Mouse (Mus musculus) heart, adult 2 months (tissue): ENCODE measurements around the gene Dclk2. TPM values are rescaled to one million over a fixed set of nuclear protein-coding genes. Genes with fewer than 3 reads are reported as not detected.

ENCODE experiments used
- DNase-seq, 2 experiments: peaks; one replicate each; pipeline ENCODE4 v3.0.0; 2021
- H3K27ac ChIP-seq: fragments of 200-600 bp; 2 replicates; pipeline ENCODE4 v1.8.1; 2022
- H3K27me3 ChIP-seq: fragments of 200-500 bp; 2 replicates; pipeline ENCODE4 v1.6.1; 2012; ENCODE audit warnings: mild to moderate bottlenecking, low read length, inconsistent platforms, mixed read lengths; ENCODE audit not compliant: control insufficient read depth, insufficient read depth
- H3K36me3 ChIP-seq: fragments of 200-500 bp; 2 replicates; pipeline ENCODE4 v1.6.1; 2012; ENCODE audit warnings: low read length, inconsistent platforms; ENCODE audit not compliant: control insufficient read depth, insufficient read depth
- H3K4me1 ChIP-seq: fragments of 200-500 bp; 2 replicates; pipeline ENCODE4 v1.6.1; 2011; ENCODE audit warnings: low read length; ENCODE audit not compliant: control insufficient read depth, insufficient read depth
- H3K4me3 ChIP-seq: fragments of 200-600 bp; 2 replicates; pipeline ENCODE4 v1.8.1; 2022
- H3K79me2 ChIP-seq: fragments of 200-500 bp; replicated peaks from 2 replicates; pipeline ENCODE4 v1.6.1; 2012; ENCODE audit warnings: mild to moderate bottlenecking, inconsistent platforms, low read length, moderate library complexity, mixed read lengths; ENCODE audit not compliant: control insufficient read depth, insufficient read depth
- H3K9ac ChIP-seq: fragments of 200-500 bp; 2 replicates; pipeline ENCODE4 v1.6.1; 2012; ENCODE audit warnings: low read depth, mild to moderate bottlenecking, control low read depth, inconsistent platforms, low read length, mixed read lengths
- CTCF ChIP-seq: fragments of 200-600 bp; IDR thresholded peaks from 2 replicates; pipeline ENCODE4 v1.8.1; 2022; ENCODE audit warnings: antibody characterized with exemption, mild to moderate bottlenecking, moderate library complexity
- EP300 ChIP-seq: fragments of 200-500 bp; IDR thresholded peaks from 2 replicates; pipeline ENCODE4 v1.6.1; 2011; ENCODE audit warnings: low read depth, low read length, control low read depth; ENCODE audit not compliant: insufficient read depth
- POLR2A ChIP-seq: fragments of 200-500 bp; IDR thresholded peaks from 2 replicates; pipeline ENCODE4 v1.6.1; 2011; ENCODE audit warnings: mild to moderate bottlenecking, low read depth, low read length, control low read depth; ENCODE audit not compliant: insufficient read depth
- WGBS: fragments of 180-500 bp; shearing (Covaris S2); methylation state at CpG from one replicate; pipeline ENCODE4 v1.1.7; 2018; 5-methylcytosine and 5-hydroxymethylcytosine counted together
- intact Hi-C: fragments of 180-260 bp; cut with DNase I; formaldehyde crosslinking; loops from one replicate; pipeline ENCODE4 v1.15.1; 2025
- polyA plus RNA-seq: library from polyadenylated mRNA; depleted of rRNA; stranded (reverse); fragments of >200 nt; gene quantifications from 2 replicates; pipeline ENCODE4 v1.2.3, GENCODE M21; 2012
- total RNA-seq, 2 experiments: library from RNA; stranded (reverse); gene quantifications; 2 replicates each; pipeline ENCODE4 v1.2.3; 2021

Gene Dclk2
- total and polyA plus RNA-seq, 3 experiments, result 1.1 to 2.6 (median 1.5) TPM

DNA sequence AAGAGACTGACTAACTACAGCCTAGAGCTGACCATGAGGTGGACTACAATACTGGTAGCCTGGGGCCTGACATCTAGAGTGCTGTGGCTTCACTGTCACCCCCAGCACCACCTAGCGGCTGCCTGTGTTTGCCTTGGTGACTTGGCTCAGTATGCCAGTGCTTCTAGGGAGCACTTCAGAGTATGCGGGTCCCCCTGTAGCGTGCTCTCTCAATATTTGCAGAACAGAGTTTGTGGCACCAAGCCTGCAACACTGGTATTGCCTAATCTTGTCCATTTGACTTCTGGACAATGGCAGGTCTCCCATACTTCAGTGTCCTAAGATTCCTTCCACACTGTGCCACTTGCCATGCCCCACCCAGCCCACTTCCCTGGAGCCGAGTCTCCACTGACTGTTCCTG is 140.9 kb downstream of the Dclk2 start:
- no peak for DNase-seq
- intact Hi-C loops, result loop anchor here (5.0 to 10.0 kb wide), 2 partner anchors 38 to 235 kb away; partner anchors contain the start of gene Mab21l2
- no peak overlapping the region for H3K27ac ChIP-seq
- no peak overlapping the region for H3K4me3 ChIP-seq
- 79% methylated on average over 4 of the region's 4 CpGs for WGBS
- no peaks in the 10 kb centered on the region for H3K4me1 ChIP-seq
- no peaks in the 10 kb centered on the region for H3K27me3 ChIP-seq
- no peak overlapping the region for H3K9ac ChIP-seq
- no peaks in the 10 kb centered on the region for H3K79me2 ChIP-seq
- no peak for TF ChIP-seq POLR2A
- TF ChIP-seq CTCF, result peak; percentile 27
- no peak for TF ChIP-seq EP300
- no peaks in the 10 kb centered on the region for H3K36me3 ChIP-seq

DNA sequence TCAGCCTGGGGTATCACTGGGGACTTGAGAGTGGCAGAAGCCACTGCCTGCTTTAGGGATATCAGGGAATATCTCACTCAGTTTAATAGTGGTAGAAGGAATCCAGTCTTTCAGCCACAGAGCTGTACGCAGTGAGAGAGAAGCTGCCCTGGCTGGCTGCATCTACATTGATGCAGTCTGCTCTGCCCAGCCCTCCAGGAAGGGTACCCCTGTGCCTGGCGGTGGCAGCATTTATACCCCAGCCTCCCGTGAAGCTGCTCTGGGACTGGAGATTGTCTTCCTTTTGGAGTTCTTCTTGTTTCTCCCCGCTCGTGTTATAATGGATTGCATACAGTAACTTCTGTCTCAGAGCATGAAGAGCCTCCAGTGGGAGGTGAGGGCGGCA is 145.2 kb downstream of the Dclk2 start:
- no peaks in the 10 kb centered on the region for H3K36me3 ChIP-seq
- no peak overlapping the region for H3K27ac ChIP-seq
- H3K27me3 ChIP-seq, result no peaks in the 10 kb centered on the region
- H3K9ac ChIP-seq, result no peak overlapping the region
- no peaks in the 10 kb centered on the region for H3K79me2 ChIP-seq
- H3K4me1 ChIP-seq, result no peaks in the 10 kb centered on the region
- TF ChIP-seq CTCF (no peak), POLR2A (no peak), EP300 (no peak)
- H3K4me3 ChIP-seq, result no peak overlapping the region
- intact Hi-C loops, result loop anchor here (5.0 kb wide), 1 partner anchor 42 kb away; no protein-coding TSS in a partner anchor
- 83% methylated on average over 6 of the region's 6 CpGs for WGBS
- DNase-seq, result no peak

DNA sequence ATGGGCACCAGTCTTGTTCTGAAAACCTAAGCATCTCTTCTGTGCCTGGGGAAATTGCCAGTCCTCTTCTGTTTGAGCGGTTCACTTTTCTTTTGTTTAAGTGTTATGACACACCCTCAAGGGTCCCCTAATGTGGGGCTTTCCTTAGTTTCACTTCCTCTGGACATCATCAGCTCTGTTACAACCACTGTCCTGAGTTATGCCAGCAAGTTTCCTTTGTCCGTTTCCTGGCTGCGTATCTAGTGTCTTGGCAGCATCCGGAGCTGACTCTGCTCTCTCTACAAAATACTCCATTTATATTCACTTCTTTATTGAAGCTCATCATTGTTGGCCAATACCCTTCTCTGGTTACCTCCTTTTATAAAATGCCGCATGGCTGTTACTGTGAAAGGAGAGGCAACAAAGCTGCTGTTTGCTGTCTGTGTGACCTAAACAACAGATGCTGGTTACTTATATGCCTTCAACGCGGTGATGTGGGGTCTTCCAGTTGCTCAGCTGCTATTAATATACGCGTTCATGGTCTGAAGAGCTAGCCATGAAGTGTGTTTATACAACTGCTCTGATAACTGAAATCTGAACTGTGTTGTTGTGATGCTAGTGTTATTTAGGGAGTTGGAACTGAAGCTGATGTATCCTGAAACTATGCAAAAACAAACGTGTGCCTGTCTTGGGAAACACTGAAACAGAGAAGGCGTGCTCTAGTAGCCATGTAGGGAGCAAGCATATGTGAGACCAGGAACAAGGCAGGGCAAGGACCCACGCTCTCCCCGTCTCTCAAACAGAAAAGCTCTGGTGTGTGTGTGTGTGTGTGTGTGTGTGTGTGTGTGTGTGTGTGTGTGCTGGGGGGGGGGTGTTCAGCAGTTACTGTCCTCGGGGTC is 145.8 kb downstream of the Dclk2 start:
- intact Hi-C loops, result loop anchor here (5.0 kb wide), 1 partner anchor 42 kb away; no protein-coding TSS in a partner anchor
- H3K27me3 ChIP-seq, result no peaks in the 10 kb centered on the region
- no peaks in the 10 kb centered on the region for H3K4me1 ChIP-seq
- no peak overlapping the region for H3K27ac ChIP-seq
- no peaks in the 10 kb centered on the region for H3K36me3 ChIP-seq
- no peak for DNase-seq
- WGBS, result 33% methylated on average over 14 of the region's 14 CpGs
- H3K4me3 ChIP-seq, result no peak overlapping the region
- H3K79me2 ChIP-seq, result no peaks in the 10 kb centered on the region
- H3K9ac ChIP-seq, result no peak overlapping the region
- no peak for TF ChIP-seq POLR2A

DNA sequence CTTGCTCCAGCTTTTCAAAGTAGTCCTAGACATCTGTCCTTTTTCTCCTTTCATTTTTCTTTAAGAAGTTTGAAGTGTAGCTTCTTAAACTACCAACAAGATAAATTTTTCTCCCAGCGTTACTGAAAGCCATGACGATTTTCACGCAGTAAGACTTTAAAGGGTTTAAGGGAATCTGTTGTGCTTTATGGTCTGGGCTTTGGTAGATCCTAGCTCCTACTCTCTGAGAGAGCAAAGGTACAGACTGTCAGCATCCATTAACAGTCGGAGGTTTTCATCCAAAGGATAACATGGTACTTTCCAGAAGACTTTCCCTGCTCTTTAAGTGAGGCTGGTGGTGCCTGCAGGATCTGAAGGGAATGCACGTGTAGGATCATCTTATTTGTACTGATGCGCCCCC is 151.7 kb downstream of the Dclk2 start:
- no peak overlapping the region for H3K27ac ChIP-seq
- H3K36me3 ChIP-seq, result no peaks in the 10 kb centered on the region
- no peaks in the 10 kb centered on the region for H3K27me3 ChIP-seq
- H3K9ac ChIP-seq, result no peak overlapping the region
- TF ChIP-seq POLR2A (no peak), CTCF (no peak), EP300 (no peak)
- H3K4me3 ChIP-seq, result no peak overlapping the region
- 78% methylated on average over 6 of the region's 6 CpGs for WGBS
- intact Hi-C loops, result loop anchor here (10.0 kb wide), 1 partner anchor 444 kb away; no protein-coding TSS in a partner anchor
- no peak for DNase-seq
- no peaks in the 10 kb centered on the region for H3K4me1 ChIP-seq
- no peaks in the 10 kb centered on the region for H3K79me2 ChIP-seq

DNA sequence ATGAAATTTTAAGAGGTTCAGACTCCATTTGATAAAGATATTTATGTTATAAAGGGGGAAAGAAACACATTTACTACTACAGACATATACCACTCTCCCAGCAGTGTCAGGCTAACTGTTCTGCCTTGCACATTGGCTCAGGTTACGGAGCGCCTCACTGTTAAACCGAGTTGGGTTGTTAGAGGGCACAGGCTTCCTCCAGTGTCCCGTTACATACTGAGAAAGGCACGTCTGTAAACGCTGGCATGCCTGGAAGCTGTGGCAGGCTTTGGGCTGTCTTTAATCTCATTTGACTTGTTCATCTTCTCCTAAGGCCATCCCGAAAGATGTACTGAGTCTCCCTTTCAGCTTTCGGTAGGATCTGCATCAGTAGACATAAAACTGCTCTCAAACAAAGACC is 152.1 kb downstream of the Dclk2 start:
- no peak overlapping the region for H3K27ac ChIP-seq
- 61% methylated on average over 8 of the region's 8 CpGs for WGBS

DNA sequence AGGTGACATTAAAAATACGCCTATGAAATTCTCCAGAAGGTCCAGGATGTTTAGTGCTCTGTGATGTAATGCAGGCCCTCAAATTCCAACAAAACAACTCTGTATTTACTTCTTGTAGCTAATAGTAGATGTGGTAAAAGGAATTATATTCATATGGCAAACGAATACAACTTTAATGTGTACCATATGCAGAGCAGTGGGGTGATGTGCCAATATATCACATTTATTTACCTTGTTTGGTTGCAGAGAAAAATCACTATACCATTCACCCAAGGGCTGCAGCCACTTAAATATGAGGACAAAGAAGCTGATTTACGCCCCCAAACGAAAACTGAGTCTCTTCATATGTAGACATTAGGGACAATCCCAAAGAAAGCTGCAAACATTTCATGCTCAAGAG is 158.2 kb downstream of the Dclk2 start:
- H3K27ac ChIP-seq, result no peak overlapping the region
- no peaks in the 10 kb centered on the region for H3K79me2 ChIP-seq
- no peak overlapping the region for H3K4me3 ChIP-seq
- 95% methylated on average over 4 of the region's 4 CpGs for WGBS
- TF ChIP-seq EP300 (no peak), POLR2A (no peak), CTCF (no peak)
- H3K27me3 ChIP-seq, result no peaks in the 10 kb centered on the region
- intact Hi-C loops, result loop anchor here (5.0 to 10.0 kb wide), 2 partner anchors 438 to 495 kb away; no protein-coding TSS in a partner anchor
- no peaks in the 10 kb centered on the region for H3K4me1 ChIP-seq
- no peak overlapping the region for H3K9ac ChIP-seq
- no peaks in the 10 kb centered on the region for H3K36me3 ChIP-seq
- DNase-seq, result no peak

More for the DNA sequence above, 152.1 kb downstream of the Dclk2 start:
- Histone ChIP-seq H3K4me3 (no peak overlapping the region), H3K4me1 (no peaks in the 10 kb centered on the region), H3K27me3 (no peaks in the 10 kb centered on the region), H3K79me2 (no peaks in the 10 kb centered on the region), H3K9ac (no peak overlapping the region), H3K36me3 (no peaks in the 10 kb centered on the region)
- intact Hi-C loops, result loop anchor here (10.0 kb wide), 1 partner anchor 444 kb away; no protein-coding TSS in a partner anchor
- TF ChIP-seq CTCF (no peak), POLR2A (no peak), EP300 (no peak)
- DNase-seq, result no peak
